Mouse (Mus musculus): ENCODE measurements around the gene Smap2. TPM values are rescaled to one million over a fixed set of nuclear protein-coding genes. Genes with fewer than 3 reads are reported as not detected.
A peak's percentile ranks its signal among the peaks of the same experiment; 100 is the strongest.

Gene Smap2
- total and polyA plus RNA-seq, 2 experiments: 13.7 to 19.2 TPM

DNA sequence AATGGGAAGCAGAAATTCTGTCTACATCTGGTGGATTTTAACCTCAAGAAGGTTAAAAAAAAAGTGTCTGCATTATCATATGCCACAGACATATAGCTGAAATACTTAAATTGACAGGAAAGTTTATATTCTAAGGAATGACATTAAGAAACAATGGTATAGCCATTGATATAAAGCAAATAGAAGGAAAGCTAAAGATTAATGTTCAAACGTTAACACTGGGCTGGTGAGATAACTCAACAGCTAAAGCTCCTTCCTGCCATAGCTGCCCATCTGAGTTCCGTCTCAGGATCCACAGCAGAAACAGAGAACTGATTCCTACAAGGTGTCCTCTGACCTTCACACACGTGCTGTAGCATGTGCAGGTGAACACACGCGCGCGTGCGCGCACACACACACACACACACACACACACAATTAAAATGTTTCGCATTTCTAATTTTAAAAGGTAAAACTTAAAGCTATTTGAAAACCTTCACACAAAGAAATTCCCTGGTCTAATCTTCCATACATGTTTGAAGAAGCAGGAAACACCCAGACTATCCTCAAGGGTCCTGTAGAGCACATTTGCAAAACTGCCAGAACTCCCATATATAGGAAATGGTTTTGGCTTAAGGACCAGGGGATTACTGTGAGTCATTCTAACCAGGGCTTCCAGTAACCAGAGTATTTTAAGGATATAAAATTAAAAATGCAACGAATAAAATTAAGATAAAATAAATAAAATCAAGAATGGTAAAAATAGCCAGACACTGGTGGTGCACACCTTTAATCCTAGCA, 6.1 kb downstream of the Smap2 start:
- WGBS: 80% methylated on average over 11 of the region's 11 CpGs
- Histone ChIP-seq H3K9ac (ENCODE audit: low read depth, low read length) (no peak overlapping the region), H3K27ac (replicated peaks; ENCODE audit: insufficient read depth, low read depth, low read length) (no peak overlapping the region), H3K27me3 (ENCODE audit: control insufficient read depth, insufficient read depth, low read length) (no peaks in the 10 kb centered on the region), H3K4me1 (ENCODE audit: control insufficient read depth, insufficient read depth, low read length) (peaks cover 39% of the 10 kb centered on the region), H3K4me3 (ENCODE audit: insufficient read depth, low read depth, low read length) (no peak overlapping the region), H3K79me2 (ENCODE audit: control insufficient read depth, insufficient read depth, low read length) (peaks cover 37% of the 10 kb centered on the region; the same call in 1 of the 2 replicates), H3K36me3 (ENCODE audit: control insufficient read depth, insufficient read depth, low read length) (no peaks in the 10 kb centered on the region)
- no peak for DNase-seq (ENCODE audit: extremely low read depth, low read depth, low spot score)
- TF ChIP-seq CTCF (IDR thresholded peaks at IDR 0.05; ENCODE audit: low read depth, low read length) (no peak), POLR2A (IDR thresholded peaks at IDR 0.05; ENCODE audit: extremely low read depth, insufficient read depth, low read length) (no peak)

DNA sequence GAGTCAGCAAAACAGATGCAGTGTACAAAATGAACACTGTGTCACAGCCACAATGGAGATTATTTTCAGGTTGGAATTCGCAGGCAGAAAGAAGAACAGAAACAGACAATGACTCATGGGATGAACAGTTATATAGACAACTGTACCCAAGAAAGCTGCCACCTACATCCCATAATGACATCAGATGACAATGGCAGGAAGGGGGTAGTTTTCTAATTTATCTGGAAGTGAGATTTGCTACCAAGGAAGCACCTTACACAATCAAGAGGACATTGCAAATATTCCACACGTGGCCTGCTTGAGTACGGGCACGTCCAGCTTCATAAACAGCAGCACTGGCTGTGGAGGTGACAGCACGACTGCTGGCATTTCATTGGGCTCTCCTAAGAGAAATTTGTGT, 7.9 kb downstream of the Smap2 start:
- Histone ChIP-seq H3K9ac (ENCODE audit: low read depth, low read length) (no peak overlapping the region), H3K27me3 (ENCODE audit: control insufficient read depth, insufficient read depth, low read length) (no peaks in the 10 kb centered on the region), H3K79me2 (ENCODE audit: control insufficient read depth, insufficient read depth, low read length) (peaks cover 37% of the 10 kb centered on the region; the same call in 1 of the 2 replicates), H3K4me1 (ENCODE audit: control insufficient read depth, insufficient read depth, low read length) (peaks cover 28% of the 10 kb centered on the region), H3K27ac (replicated peaks; ENCODE audit: insufficient read depth, low read depth, low read length) (peak overlapping the region; percentile 44; the same call in 1 of the 2 replicates), H3K36me3 (ENCODE audit: control insufficient read depth, insufficient read depth, low read length) (no peaks in the 10 kb centered on the region), H3K4me3 (ENCODE audit: insufficient read depth, low read depth, low read length) (no peak overlapping the region)
- 30% methylated on average over 5 of the region's 5 CpGs for WGBS
- TF ChIP-seq POLR2A (IDR thresholded peaks at IDR 0.05; ENCODE audit: extremely low read depth, insufficient read depth, low read length): no peak
- DNase-seq (ENCODE audit: extremely low read depth, low read depth, low spot score): no peak

DNA sequence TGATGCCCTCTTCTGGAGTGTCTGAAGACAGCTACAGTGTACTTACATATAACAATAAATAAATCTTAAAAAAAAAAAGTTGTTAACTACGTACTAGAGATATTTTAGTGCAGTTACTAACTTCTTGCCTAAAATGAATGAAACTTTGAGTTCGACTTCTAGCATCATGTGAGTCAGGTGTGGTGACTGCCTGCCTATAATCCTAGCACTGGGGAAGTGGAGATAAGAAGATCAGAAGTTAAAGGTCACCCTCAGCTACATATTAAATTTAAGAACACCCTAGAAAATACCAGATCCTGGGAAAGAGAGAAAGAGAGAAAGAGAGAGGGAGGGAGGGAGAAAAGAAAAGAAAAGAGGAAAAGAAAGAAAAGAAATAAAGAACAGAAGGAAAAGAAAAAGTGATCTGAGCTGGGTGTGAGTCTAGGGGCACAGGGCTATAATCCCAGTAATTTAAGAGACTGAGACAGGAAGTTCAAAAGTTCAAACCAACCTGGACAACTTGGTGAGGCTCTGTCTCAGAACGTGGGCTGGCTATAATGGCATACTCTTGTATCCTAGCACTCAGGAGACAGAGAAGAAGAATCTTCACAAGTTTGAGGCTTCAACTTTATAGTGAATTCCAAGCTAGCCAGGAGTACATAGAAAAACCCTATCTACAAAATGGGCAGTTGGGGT, 8.8 kb downstream of the Smap2 start:
- Histone ChIP-seq H3K27ac (replicated peaks; ENCODE audit: insufficient read depth, low read depth, low read length) (no peak overlapping the region), H3K79me2 (ENCODE audit: control insufficient read depth, insufficient read depth, low read length) (peaks cover 32% of the 10 kb centered on the region; the same call in 1 of the 2 replicates), H3K36me3 (ENCODE audit: control insufficient read depth, insufficient read depth, low read length) (no peaks in the 10 kb centered on the region), H3K9ac (ENCODE audit: low read depth, low read length) (no peak overlapping the region), H3K4me3 (ENCODE audit: insufficient read depth, low read depth, low read length) (no peak overlapping the region), H3K4me1 (ENCODE audit: control insufficient read depth, insufficient read depth, low read length) (peaks cover 22% of the 10 kb centered on the region), H3K27me3 (ENCODE audit: control insufficient read depth, insufficient read depth, low read length) (no peaks in the 10 kb centered on the region)
- TF ChIP-seq POLR2A (IDR thresholded peaks at IDR 0.05; ENCODE audit: extremely low read depth, insufficient read depth, low read length): no peak
- no peak for TF ChIP-seq CTCF (IDR thresholded peaks at IDR 0.05; ENCODE audit: low read depth, low read length)
- WGBS: 68% methylated on average over 3 of the region's 3 CpGs
- no peak for DNase-seq (ENCODE audit: extremely low read depth, low read depth, low spot score)

DNA sequence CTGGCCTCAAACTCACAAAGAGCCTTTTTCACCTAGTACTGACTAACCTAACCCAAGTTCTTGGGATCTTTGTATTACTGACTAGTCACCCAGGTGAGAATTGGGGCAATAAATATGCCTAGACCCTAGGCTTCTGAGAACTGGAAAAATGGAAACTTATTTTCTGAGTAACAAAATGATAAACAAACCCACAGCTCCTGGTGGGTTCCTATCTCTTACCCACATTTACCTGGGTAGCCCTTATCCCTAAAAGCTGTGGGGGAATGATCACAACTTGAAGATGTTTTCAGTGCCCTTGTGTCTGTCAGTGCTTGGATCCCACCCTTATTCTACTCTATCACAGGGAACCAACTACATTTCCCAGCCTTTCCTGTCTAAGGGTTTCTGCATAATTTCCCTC, 10.0 kb downstream of the Smap2 start:
- H3K27me3 ChIP-seq (ENCODE audit: control insufficient read depth, insufficient read depth, low read length): no peaks in the 10 kb centered on the region
- TF ChIP-seq CTCF (IDR thresholded peaks at IDR 0.05; ENCODE audit: low read depth, low read length): no peak
- no peak for TF ChIP-seq POLR2A (IDR thresholded peaks at IDR 0.05; ENCODE audit: extremely low read depth, insufficient read depth, low read length)
- no peak for DNase-seq (ENCODE audit: extremely low read depth, low read depth, low spot score)
- H3K9ac ChIP-seq (ENCODE audit: low read depth, low read length): no peak overlapping the region
- H3K79me2 ChIP-seq (ENCODE audit: control insufficient read depth, insufficient read depth, low read length): peaks cover 25% of the 10 kb centered on the region; the same call in 1 of the 2 replicates
- no peak overlapping the region for H3K27ac ChIP-seq (replicated peaks; ENCODE audit: insufficient read depth, low read depth, low read length)
- no peak overlapping the region for H3K4me3 ChIP-seq (ENCODE audit: insufficient read depth, low read depth, low read length)
- H3K36me3 ChIP-seq (ENCODE audit: control insufficient read depth, insufficient read depth, low read length): no peaks in the 10 kb centered on the region
- H3K4me1 ChIP-seq (ENCODE audit: control insufficient read depth, insufficient read depth, low read length): peaks cover 22% of the 10 kb centered on the region

DNA sequence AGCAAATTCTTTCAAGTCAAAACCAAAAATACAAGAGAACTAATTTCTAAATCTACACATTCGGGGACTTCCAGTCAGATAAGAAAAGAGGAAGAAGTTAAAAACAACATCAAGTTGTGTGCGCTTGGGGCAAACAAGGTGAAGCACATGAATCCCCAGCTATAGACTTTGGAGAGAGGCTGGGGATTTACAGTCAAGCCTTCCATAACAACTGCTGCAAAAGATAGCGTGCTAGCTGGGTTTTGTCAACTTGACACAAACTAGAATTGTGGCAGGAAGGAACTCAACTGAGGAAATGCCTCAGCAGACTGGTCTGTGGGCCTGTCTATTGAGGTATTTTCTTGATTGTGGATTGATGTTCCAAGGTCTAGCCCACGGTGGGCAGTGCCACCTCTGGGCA, 12.4 kb downstream of the Smap2 start:
- 67% methylated on average over 4 of the region's 4 CpGs for WGBS
- DNase-seq (ENCODE audit: extremely low read depth, low read depth, low spot score): no peak
- Histone ChIP-seq H3K36me3 (ENCODE audit: control insufficient read depth, insufficient read depth, low read length) (no peaks in the 10 kb centered on the region), H3K27ac (replicated peaks; ENCODE audit: insufficient read depth, low read depth, low read length) (peak overlapping the region; percentile 24), H3K9ac (ENCODE audit: low read depth, low read length) (no peak overlapping the region), H3K27me3 (ENCODE audit: control insufficient read depth, insufficient read depth, low read length) (no peaks in the 10 kb centered on the region), H3K4me3 (ENCODE audit: insufficient read depth, low read depth, low read length) (no peak overlapping the region), H3K4me1 (ENCODE audit: control insufficient read depth, insufficient read depth, low read length) (peaks cover 24% of the 10 kb centered on the region), H3K79me2 (ENCODE audit: control insufficient read depth, insufficient read depth, low read length) (peaks cover 29% of the 10 kb centered on the region; the same call in 1 of the 2 replicates)
- TF ChIP-seq POLR2A (IDR thresholded peaks at IDR 0.05; ENCODE audit: extremely low read depth, insufficient read depth, low read length) (no peak), CTCF (IDR thresholded peaks at IDR 0.05; ENCODE audit: low read depth, low read length) (no peak)

Data from liver, adult 2 months (tissue).